Mouse (Mus musculus) limb, embryonic 14.5 days (tissue): Measurements from ENCODE around the gene Nos1ap. TPM values are rescaled to one million over a fixed set of nuclear protein-coding genes. Genes with fewer than 3 reads are reported as not detected.

Experiments used
- ATAC-seq: fragments of 200-750 bp; cut with Nextera tagmentation; 2 replicates; pipeline ENCODE4 v1.8.0; 2017; ENCODE audit warnings: low read depth, moderate number of reproducible peaks, moderate TSS enrichment; ENCODE audit not compliant: low FRiP score
- DNase-seq: peaks from one replicate; pipeline ENCODE4 v3.0.0-alpha.2; 2015; ENCODE audit warnings: low spot score
- H3K27ac ChIP-seq: fragments of 300-500 bp; sonication (generic); replicated peaks from 2 replicates; pipeline ENCODE4 v1.5.1; 2014; ENCODE audit warnings: low read depth, mild to moderate bottlenecking, low read length, moderate library complexity, mixed read lengths
- H3K27me3 ChIP-seq: fragments of 300-500 bp; sonication (generic); 2 replicates; pipeline ENCODE4 v1.6.1; 2014; ENCODE audit warnings: low read length, mixed read lengths; ENCODE audit not compliant: control insufficient read depth, insufficient read depth
- H3K36me3 ChIP-seq: fragments of 300-500 bp; sonication (generic); 2 replicates; pipeline ENCODE4 v1.6.1; 2014; ENCODE audit warnings: mild to moderate bottlenecking, low read length, moderate library complexity, mixed read lengths; ENCODE audit not compliant: control insufficient read depth, insufficient read depth
- H3K4me1 ChIP-seq: fragments of 300-500 bp; sonication (generic); 2 replicates; pipeline ENCODE4 v1.6.1; 2014; ENCODE audit warnings: antibody characterized with exemption, low read length, mixed read lengths; ENCODE audit not compliant: control insufficient read depth, insufficient read depth
- H3K4me2 ChIP-seq: fragments of 300-500 bp; sonication (generic); replicated peaks from 2 replicates; pipeline ENCODE4 v1.6.1; 2014; ENCODE audit warnings: low read depth, mild to moderate bottlenecking, low read length, moderate library complexity; ENCODE audit not compliant: severe bottlenecking
- H3K4me3 ChIP-seq: fragments of 300-500 bp; sonication (generic); replicated peaks from 2 replicates; pipeline ENCODE4 v1.5.1; 2014; ENCODE audit warnings: low read length
- H3K9ac ChIP-seq: fragments of 300-500 bp; sonication (generic); 2 replicates; pipeline ENCODE4 v1.6.1; 2014; ENCODE audit warnings: mild to moderate bottlenecking, low read depth, low read length, moderate library complexity; ENCODE audit not compliant: severe bottlenecking
- H3K9me3 ChIP-seq: fragments of 300-500 bp; sonication (generic); 2 replicates; pipeline ENCODE4 v1.6.1; 2016; ENCODE audit warnings: low read length; ENCODE audit not compliant: control insufficient read depth
- POLR2A ChIP-seq: fragments of 200-500 bp; IDR thresholded peaks from 2 replicates; pipeline ENCODE4 v1.8.0; 2012; ENCODE audit warnings: inconsistent platforms, mild to moderate bottlenecking, moderate library complexity, borderline replicate concordance; ENCODE audit not compliant: insufficient read depth, insufficient read length; ENCODE audit errors: extremely low read depth
- WGBS: fragments of 180-500 bp; shearing (Covaris S2); extraction: QIAGEN DNeasy Blood & Tissue Kit; methylation state at CpG from one replicate; pipeline ENCODE4 v1.1.7; 2014; 5-methylcytosine and 5-hydroxymethylcytosine counted together
- polyA plus RNA-seq, 2 experiments: library from polyadenylated mRNA; depleted of rRNA in 1 of 2; stranded (reverse) in 1 of 2; unstranded in 1 of 2; fragments of >200 nt; fragmentation: Nextera tagmentation in 1 of 2; extraction: Ambion mirVana in 1 of 2; gene quantifications; 2 replicates each; pipeline versions ENCODE4 v1.2.1 to v1.2.3; 2012 to 2014

Nos1ap gene
- polyA plus RNA-seq, 2 experiments, result 10.2 to 11.6 TPM

DNA sequence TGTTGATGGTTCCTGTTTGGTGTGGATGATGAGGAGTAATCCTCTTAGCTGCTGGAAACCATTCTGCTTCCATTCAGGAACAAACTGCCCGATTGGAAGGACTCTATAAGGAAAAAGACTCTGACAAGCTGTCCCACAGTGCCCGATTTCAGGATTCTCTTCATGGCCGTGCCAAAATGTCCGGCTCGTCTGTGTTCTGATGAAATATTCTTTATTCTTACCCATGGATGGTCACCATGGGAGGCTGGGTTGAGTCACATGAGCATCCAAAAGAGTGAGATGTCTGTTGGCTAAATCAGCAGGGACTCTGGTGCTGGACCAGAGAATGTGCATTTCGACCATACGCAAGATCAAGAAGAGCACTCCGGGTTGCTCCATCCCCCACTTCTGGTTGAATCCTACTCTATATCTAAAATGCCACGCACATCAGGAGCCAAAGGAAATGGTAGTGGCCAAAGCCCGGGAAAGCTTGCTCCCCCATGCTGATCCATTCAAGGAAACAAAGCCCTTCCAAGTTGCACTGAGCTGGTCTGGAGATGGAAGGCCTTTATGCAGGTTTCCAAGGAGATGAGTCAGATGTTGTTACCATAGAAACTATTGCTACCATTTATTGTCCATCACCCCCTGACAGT lies 165.3 kb downstream of the Nos1ap start:
- no peaks in the 10 kb centered on the region for H3K9me3 ChIP-seq
- no peak overlapping the region for H3K9ac ChIP-seq
- H3K4me1 ChIP-seq, result no peaks in the 10 kb centered on the region
- H3K27ac ChIP-seq, result no peak overlapping the region
- no peak overlapping the region for H3K4me3 ChIP-seq
- no peak for TF ChIP-seq POLR2A
- no peak for ATAC-seq
- 88% methylated on average over 10 of the region's 10 CpGs for WGBS
- H3K36me3 ChIP-seq, result no peaks in the 10 kb centered on the region
- no peak overlapping the region for H3K4me2 ChIP-seq
- H3K27me3 ChIP-seq, result no peaks in the 10 kb centered on the region
- no peak for DNase-seq

DNA sequence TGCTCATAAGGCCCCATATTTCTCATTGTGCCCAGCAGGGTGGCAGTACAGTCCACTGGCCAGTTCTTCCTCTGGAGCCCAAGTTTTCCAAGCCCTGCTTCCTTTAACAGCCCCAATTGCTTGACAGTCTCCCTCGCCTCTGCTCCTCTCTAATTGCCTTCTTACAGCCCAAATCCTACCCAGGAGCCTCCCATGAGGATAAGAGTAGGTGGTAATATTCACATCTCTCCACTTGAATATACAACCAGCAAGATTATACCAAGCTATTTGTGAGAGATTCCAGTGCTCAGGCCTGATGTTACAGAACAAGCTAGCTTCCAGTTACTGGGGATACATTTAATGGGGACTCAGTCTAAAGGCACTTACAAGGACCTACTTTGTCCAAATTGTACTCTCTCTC lies 166.6 kb downstream of the Nos1ap start:
- no peaks in the 10 kb centered on the region for H3K4me1 ChIP-seq
- ATAC-seq, result no peak
- no peak for DNase-seq
- no peak for TF ChIP-seq POLR2A
- no peak overlapping the region for H3K27ac ChIP-seq
- H3K27me3 ChIP-seq, result no peaks in the 10 kb centered on the region
- no peaks in the 10 kb centered on the region for H3K9me3 ChIP-seq
- H3K4me3 ChIP-seq, result no peak overlapping the region
- H3K9ac ChIP-seq, result no peak overlapping the region
- no peaks in the 10 kb centered on the region for H3K36me3 ChIP-seq
- 45% methylated on average over 1 of the region's 1 CpGs for WGBS
- H3K4me2 ChIP-seq, result no peak overlapping the region

DNA sequence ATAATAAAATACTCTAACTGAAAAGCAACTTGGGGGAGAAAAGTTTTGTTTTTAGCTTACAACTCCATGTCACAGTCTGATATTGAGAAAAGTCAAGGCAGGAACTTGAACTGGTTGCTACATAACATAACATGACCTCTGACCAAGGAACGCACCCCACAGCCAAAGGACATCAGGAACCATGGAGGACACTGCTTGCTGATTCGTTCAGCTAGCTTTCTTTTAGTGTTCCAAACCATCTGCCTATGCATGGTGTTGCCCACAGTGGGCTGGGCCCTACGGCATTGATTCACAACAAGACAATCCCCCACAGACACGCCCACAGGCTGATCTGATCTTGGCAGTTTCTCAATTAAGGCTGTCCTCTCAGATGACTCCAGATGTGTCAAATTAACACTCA lies 167.5 kb downstream of the Nos1ap start:
- ATAC-seq (no peak), DNase-seq (no peak)
- Histone ChIP-seq H3K27me3 (no peaks in the 10 kb centered on the region), H3K4me2 (no peak overlapping the region), H3K4me1 (no peaks in the 10 kb centered on the region), H3K36me3 (no peaks in the 10 kb centered on the region), H3K4me3 (no peak overlapping the region), H3K9ac (no peak overlapping the region), H3K27ac (no peak overlapping the region), H3K9me3 (no peaks in the 10 kb centered on the region)
- WGBS, result 88% methylated on average over 4 of the region's 4 CpGs
- no peak for TF ChIP-seq POLR2A

DNA sequence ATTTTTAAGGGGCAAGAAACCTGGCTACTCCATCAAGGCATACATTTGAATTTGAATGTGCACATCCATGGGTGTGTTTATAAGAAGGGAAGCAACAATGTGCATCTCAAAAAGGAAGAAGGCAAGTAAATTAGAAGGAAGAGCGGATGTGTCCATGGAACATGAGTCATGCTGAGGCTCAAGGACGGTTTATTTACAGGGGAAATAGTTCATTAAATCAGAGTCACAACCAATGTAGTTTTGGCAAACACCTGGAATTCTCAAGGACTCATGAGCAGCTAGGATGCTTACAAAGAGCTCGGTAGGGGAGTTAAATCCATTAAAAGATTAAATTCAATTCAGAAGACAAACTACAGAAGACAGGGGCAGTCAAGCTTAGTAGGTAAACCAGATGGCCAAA lies 169.7 kb downstream of the Nos1ap start:
- H3K9ac ChIP-seq, result no peak overlapping the region
- ATAC-seq (no peak), DNase-seq (no peak)
- 85% methylated on average over 3 of the region's 3 CpGs for WGBS
- no peak overlapping the region for H3K4me3 ChIP-seq
- no peak overlapping the region for H3K4me2 ChIP-seq
- H3K36me3 ChIP-seq, result no peaks in the 10 kb centered on the region
- no peaks in the 10 kb centered on the region for H3K27me3 ChIP-seq
- H3K9me3 ChIP-seq, result no peaks in the 10 kb centered on the region
- H3K27ac ChIP-seq, result no peak overlapping the region
- no peaks in the 10 kb centered on the region for H3K4me1 ChIP-seq
- TF ChIP-seq POLR2A, result no peak

DNA sequence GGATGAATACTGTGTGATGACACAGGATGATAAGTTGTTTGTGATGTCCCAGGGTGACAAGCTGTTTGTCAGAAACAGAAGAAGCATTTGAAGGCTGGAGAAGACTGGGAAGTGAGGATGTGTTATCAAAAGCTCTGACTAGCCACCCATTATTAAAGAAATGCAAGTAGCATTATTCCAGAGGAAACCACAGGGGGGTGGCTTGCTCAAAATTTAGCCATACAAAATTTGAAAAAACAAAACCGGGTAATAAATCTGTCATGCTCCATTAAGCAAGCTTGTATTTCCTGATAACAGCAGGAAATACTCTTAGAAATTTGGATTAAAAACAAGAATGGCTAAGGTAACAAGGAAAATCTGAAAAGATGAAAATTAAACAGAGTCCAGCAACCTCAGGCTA lies 171.5 kb downstream of the Nos1ap start:
- Histone ChIP-seq H3K9me3 (no peaks in the 10 kb centered on the region), H3K27ac (no peak overlapping the region), H3K9ac (no peak overlapping the region), H3K4me1 (no peaks in the 10 kb centered on the region), H3K4me2 (no peak overlapping the region), H3K36me3 (no peaks in the 10 kb centered on the region), H3K27me3 (no peaks in the 10 kb centered on the region), H3K4me3 (no peak overlapping the region)
- TF ChIP-seq POLR2A, result no peak
- WGBS, result 64% methylated on average over 1 of the region's 1 CpGs
- ATAC-seq, result no peak
- no peak for DNase-seq

DNA sequence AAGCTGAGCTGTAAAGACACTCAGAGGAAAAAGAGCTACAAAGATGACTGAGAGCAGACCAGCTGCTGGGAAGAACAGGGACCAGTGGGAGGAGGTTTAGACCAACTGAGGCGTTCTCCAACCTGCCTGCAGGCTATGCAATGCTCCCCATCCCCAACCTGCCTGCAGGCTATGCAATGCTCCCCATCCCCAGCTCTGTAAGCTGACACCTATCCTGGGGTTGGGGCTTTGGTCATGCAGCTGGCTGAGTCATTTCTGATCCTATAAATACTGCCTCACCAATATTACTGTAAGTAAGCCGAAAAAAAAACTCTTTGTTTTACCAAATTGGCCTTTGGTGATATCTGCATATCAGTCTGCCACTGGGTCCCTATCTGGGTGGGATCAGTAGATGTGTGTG lies 172.7 kb downstream of the Nos1ap start:
- no peaks in the 10 kb centered on the region for H3K4me1 ChIP-seq
- H3K27ac ChIP-seq, result no peak overlapping the region
- H3K4me2 ChIP-seq, result no peak overlapping the region
- no peaks in the 10 kb centered on the region for H3K9me3 ChIP-seq
- ATAC-seq (no peak), DNase-seq (no peak)
- no peak overlapping the region for H3K9ac ChIP-seq
- no peak overlapping the region for H3K4me3 ChIP-seq
- WGBS, result 33% methylated on average over 2 of the region's 2 CpGs
- no peaks in the 10 kb centered on the region for H3K36me3 ChIP-seq
- no peak for TF ChIP-seq POLR2A
- no peaks in the 10 kb centered on the region for H3K27me3 ChIP-seq
